Mouse (Mus musculus) embryonic facial prominence, embryonic 14.5 days (tissue): Measurements from ENCODE around the gene Maats1. TPM values are rescaled to one million over a fixed set of nuclear protein-coding genes. Genes with fewer than 3 reads are reported as not detected.

Source experiments
- ATAC-seq: fragments of 200-750 bp; cut with Nextera tagmentation; 2 replicates; pipeline ENCODE4 v1.8.0; 2017; ENCODE audit warnings: low read depth, moderate number of reproducible peaks, moderate TSS enrichment
- DNase-seq: peaks from one replicate; pipeline ENCODE4 v3.0.0-alpha.2; 2015; ENCODE audit warnings: low spot score
- H3K27ac ChIP-seq: fragments of 300-500 bp; sonication (generic); replicated peaks from 2 replicates; pipeline ENCODE4 v1.5.1; 2014; ENCODE audit warnings: low read depth, mild to moderate bottlenecking, low read length, moderate library complexity
- H3K27me3 ChIP-seq: fragments of 300-500 bp; sonication (generic); replicated peaks from 2 replicates; pipeline ENCODE4 v1.6.1; 2014; ENCODE audit warnings: low read length; ENCODE audit not compliant: control insufficient read depth, insufficient read depth
- H3K36me3 ChIP-seq: fragments of 300-500 bp; sonication (generic); 2 replicates; pipeline ENCODE4 v1.6.1; 2014; ENCODE audit warnings: low read length, mixed read lengths; ENCODE audit not compliant: control insufficient read depth, insufficient read depth
- H3K4me1 ChIP-seq: fragments of 300-500 bp; sonication (generic); 2 replicates; pipeline ENCODE4 v1.6.1; 2014; ENCODE audit warnings: antibody characterized with exemption, low read length; ENCODE audit not compliant: control insufficient read depth, insufficient read depth
- H3K4me2 ChIP-seq: fragments of 300-500 bp; sonication (generic); 2 replicates; pipeline ENCODE4 v1.6.1; 2014; ENCODE audit warnings: low read depth, mild to moderate bottlenecking, low read length, moderate library complexity, mixed read lengths
- H3K4me3 ChIP-seq: fragments of 300-500 bp; sonication (generic); 2 replicates; pipeline ENCODE4 v1.5.1; 2014; ENCODE audit warnings: low read depth, mild to moderate bottlenecking, low read length
- H3K9ac ChIP-seq: fragments of 300-500 bp; sonication (generic); 2 replicates; pipeline ENCODE4 v1.6.1; 2014; ENCODE audit warnings: low read depth, mild to moderate bottlenecking, low read length, moderate library complexity, mixed read lengths
- H3K9me3 ChIP-seq: fragments of 300-500 bp; sonication (generic); 2 replicates; pipeline ENCODE4 v1.6.1; 2016; ENCODE audit warnings: low read length; ENCODE audit not compliant: control insufficient read depth
- WGBS: fragments of 180-500 bp; shearing (Covaris S2); extraction: QIAGEN DNeasy Blood & Tissue Kit; methylation state at CpG from one replicate; pipeline ENCODE4 v1.1.7; 2014; 5-methylcytosine and 5-hydroxymethylcytosine counted together
- polyA plus RNA-seq: library from polyadenylated mRNA; unstranded; fragments of >200 nt; fragmentation: Nextera tagmentation; extraction: Ambion mirVana; gene quantifications from 2 replicates; pipeline ENCODE4 v1.2.1, GENCODE M21; 2014

Maats1 gene
- polyA plus RNA-seq, 1 experiment from 2014 or later, result 1.8 TPM

DNA sequence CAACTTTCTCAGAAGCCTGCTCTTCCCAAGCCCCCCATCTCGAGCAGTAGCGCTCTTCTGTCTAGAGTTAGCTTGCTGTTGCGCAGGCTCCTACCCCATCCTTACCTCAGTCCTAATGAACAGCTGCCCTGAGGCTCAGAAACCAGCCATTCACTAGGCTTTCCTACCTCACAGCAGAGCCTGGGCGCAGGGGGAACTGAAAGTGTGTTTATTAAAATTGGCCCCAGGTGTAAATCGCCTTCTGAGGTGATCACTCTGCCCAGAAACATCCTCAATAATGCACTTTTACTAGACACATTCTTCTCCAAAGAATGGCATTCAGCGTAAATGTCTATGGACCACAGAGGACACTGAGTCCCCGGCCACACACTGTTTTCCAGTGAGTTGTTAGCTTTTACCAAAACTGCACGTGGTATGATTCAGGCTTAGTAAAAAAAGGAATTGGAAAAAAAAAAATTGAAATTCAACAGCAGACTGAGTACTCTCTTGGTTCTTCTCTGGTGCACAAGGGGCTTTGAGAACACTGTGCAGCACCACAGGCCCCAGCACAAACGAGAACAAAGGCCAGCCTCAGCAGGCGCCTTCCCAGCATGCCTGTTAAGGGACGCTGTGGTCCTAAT lies 15.1 kb downstream of the Maats1 start:
- ATAC-seq (no peak), DNase-seq (no peak)
- Histone ChIP-seq H3K27ac (no peak overlapping the region), H3K9ac (no peak overlapping the region), H3K4me3 (no peak overlapping the region), H3K27me3 (no peaks in the 10 kb centered on the region), H3K36me3 (no peaks in the 10 kb centered on the region), H3K4me1 (no peaks in the 10 kb centered on the region), H3K4me2 (no peak overlapping the region), H3K9me3 (no peaks in the 10 kb centered on the region)
- WGBS, result 89% methylated on average over 11 of the region's 11 CpGs

DNA sequence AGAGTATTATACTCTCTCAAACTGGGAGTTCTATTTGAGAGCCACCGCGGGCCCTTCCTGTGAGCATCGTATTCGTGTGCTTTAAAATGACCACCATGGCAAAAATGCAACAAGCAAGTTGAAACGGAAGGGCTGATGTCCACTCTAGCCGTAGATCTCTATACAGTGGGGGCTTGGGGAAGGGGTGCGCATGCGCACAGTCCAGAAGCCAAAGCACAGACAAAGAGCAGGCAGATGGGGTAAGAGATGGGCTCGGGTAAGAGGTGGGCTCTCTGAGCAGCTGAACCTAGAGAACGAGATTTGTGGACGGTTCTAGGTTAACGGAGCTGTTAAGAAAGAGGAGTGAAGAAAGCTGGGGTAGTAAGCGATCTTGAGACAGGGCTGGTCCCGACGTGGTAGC lies 17.6 kb downstream of the Maats1 start:
- ATAC-seq (no peak), DNase-seq (no peak)
- WGBS, result 89% methylated on average over 15 of the region's 15 CpGs
- no peak overlapping the region for H3K4me3 ChIP-seq
- H3K27ac ChIP-seq, result no peak overlapping the region
- no peak overlapping the region for H3K9ac ChIP-seq
- no peaks in the 10 kb centered on the region for H3K27me3 ChIP-seq
- no peaks in the 10 kb centered on the region for H3K9me3 ChIP-seq
- no peak overlapping the region for H3K4me2 ChIP-seq
- H3K4me1 ChIP-seq, result 0 out of 2 replicates have a peak, but pooled peaks cover 4% of the 10 kb centered on the region
- H3K36me3 ChIP-seq, result no peaks in the 10 kb centered on the region

DNA sequence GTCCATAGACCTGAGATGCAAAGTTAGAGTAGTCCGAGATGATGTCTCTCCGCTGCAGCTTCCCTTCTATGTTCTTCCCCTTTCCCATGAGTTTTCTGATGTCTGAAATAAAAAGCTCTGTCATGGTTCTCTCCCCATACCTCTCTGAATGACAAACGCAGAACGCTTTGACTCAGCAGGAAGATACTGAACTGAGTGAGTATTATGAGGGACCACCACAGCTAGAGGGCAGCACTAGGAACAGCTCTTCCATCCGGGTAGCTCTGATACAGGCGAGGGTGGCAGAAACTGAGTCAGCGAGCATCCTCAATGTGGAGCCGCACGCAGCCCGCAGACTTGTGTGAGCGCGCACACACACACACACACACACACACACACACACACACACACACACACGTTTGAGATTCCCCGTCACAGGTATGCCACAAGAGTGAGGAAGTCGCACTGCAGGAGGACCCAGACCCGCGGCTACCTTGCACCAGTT lies 20.4 kb downstream of the Maats1 start:
- peak overlapping the region; percentile 20 for H3K4me3 ChIP-seq
- peak overlapping the region; percentile 45 for H3K4me2 ChIP-seq
- no peaks in the 10 kb centered on the region for H3K9me3 ChIP-seq
- no peak overlapping the region for H3K9ac ChIP-seq
- no peak overlapping the region for H3K27ac ChIP-seq
- 24% methylated on average over 17 of the region's 17 CpGs for WGBS
- 0 out of 2 replicates have a peak, but pooled peaks cover 4% of the 10 kb centered on the region for H3K4me1 ChIP-seq
- no peaks in the 10 kb centered on the region for H3K36me3 ChIP-seq
- ATAC-seq (peak; percentile 60; the same call in 1 of the 2 replicates), DNase-seq (peak; percentile 52)
- no peaks in the 10 kb centered on the region for H3K27me3 ChIP-seq

DNA sequence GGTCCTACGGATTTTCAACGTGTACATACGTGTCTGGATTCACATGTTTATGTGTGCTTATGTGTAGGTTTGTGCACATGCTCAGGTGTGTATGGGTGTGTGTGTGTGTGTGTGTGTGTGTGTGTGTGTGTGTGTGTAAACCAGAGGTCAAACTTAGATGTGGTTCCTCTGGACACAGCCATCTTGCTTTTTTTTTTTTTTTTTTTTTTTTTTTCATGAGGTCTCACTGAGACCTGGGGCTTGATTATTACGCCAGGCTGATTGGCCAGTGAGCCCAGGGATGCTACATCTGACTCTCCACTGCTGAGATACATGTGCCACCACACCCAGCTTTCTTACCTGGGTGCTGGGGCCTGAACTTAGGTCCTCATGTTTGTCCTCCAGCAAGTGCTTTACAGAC lies 22.9 kb downstream of the Maats1 start:
- no peak for DNase-seq
- ATAC-seq, result no peak
- WGBS, result 86% methylated on average over 4 of the region's 4 CpGs

DNA sequence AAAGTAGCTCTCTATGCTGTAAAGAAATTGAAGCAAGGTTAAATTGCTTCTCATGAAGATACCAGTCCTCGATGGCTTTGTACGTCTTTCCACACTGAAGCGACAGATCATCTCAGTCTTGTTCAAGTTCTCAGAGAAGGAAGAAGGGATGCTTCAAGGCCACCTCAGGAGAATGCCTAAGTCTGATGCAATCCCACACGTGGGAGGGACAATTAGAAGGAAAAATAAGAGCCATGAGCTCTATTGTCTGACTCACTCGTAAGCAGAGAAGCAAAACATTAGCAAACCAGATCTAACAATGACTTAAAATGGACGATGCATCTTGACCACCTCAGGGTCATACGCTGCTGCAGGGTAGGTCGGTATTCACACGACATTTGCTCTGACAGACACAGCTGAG lies 23.5 kb downstream of the Maats1 start:
- DNase-seq, result no peak
- 77% methylated on average over 9 of the region's 9 CpGs for WGBS

More for the DNA sequence above, 22.9 kb downstream of the Maats1 start:
- no peak overlapping the region for H3K27ac ChIP-seq
- H3K9me3 ChIP-seq, result no peaks in the 10 kb centered on the region
- H3K27me3 ChIP-seq, result no peaks in the 10 kb centered on the region
- H3K36me3 ChIP-seq, result no peaks in the 10 kb centered on the region
- H3K4me3 ChIP-seq, result no peak overlapping the region
- 0 out of 2 replicates have a peak, but pooled peaks cover 4% of the 10 kb centered on the region for H3K4me1 ChIP-seq
- no peak overlapping the region for H3K4me2 ChIP-seq
- no peak overlapping the region for H3K9ac ChIP-seq

DNA sequence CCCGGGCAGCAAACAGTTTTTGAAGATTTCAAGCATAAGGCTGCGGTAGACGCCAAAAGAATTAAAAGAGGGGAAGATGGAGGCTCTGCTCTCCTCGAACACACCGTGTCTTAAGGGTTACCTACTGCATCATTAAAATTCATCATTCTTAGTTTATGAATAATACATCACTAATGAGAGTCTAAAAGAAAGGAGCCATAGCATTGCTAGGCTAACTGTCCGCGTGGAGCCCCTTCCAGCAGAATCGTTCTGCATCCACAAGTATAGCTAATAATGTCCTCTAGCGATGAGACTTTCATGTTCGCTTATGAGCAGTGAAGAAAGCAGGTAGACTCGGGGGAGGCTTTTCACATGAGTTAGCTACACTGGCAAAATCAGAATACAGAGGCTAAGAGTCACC lies 33.7 kb downstream of the Maats1 start:
- H3K4me1 ChIP-seq, result peaks cover 7% of the 10 kb centered on the region; the same call in 1 of the 2 replicates
- no peak overlapping the region for H3K4me2 ChIP-seq
- H3K27ac ChIP-seq, result no peak overlapping the region
- DNase-seq, result no peak
- no peak overlapping the region for H3K4me3 ChIP-seq
- 79% methylated on average over 11 of the region's 11 CpGs for WGBS
- H3K9ac ChIP-seq, result no peak overlapping the region
- no peaks in the 10 kb centered on the region for H3K36me3 ChIP-seq
- ATAC-seq, result no peak
- H3K9me3 ChIP-seq, result no peaks in the 10 kb centered on the region
- no peaks in the 10 kb centered on the region for H3K27me3 ChIP-seq

More for the DNA sequence above, 23.5 kb downstream of the Maats1 start:
- H3K27me3 ChIP-seq, result no peaks in the 10 kb centered on the region
- H3K4me3 ChIP-seq, result no peak overlapping the region
- 0 out of 2 replicates have a peak, but pooled peaks cover 4% of the 10 kb centered on the region for H3K4me1 ChIP-seq
- H3K9ac ChIP-seq, result no peak overlapping the region
- ATAC-seq, result no peak
- no peak overlapping the region for H3K27ac ChIP-seq
- no peaks in the 10 kb centered on the region for H3K9me3 ChIP-seq
- H3K4me2 ChIP-seq, result no peak overlapping the region
- no peaks in the 10 kb centered on the region for H3K36me3 ChIP-seq

DNA sequence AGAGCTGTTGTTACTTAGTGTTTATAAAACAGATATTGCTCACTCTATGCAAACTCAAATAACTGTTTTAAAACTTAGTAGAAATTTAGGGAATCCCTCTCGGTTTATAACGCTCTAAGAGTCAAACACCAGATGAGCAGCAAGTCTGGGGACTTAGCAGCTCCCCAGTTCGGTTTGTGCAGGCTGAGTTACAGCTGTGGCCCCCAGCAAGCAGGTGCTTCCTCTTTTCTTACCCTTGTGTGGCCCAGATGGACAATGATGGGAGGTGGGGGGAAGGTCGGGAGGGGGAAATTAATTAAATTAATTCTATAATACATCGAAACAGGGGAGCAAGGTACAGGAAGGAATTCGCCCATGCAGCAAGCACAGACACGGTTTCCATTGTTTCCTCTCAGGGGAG lies 34.3 kb downstream of the Maats1 start:
- Histone ChIP-seq H3K27ac (no peak overlapping the region), H3K27me3 (no peaks in the 10 kb centered on the region), H3K36me3 (no peaks in the 10 kb centered on the region), H3K9me3 (no peaks in the 10 kb centered on the region), H3K9ac (no peak overlapping the region), H3K4me1 (peaks cover 7% of the 10 kb centered on the region; the same call in 1 of the 2 replicates), H3K4me2 (no peak overlapping the region), H3K4me3 (no peak overlapping the region)
- 44% methylated on average over 7 of the region's 7 CpGs for WGBS
- peak; percentile 22; the same call in 1 of the 2 replicates for ATAC-seq
- no peak for DNase-seq

DNA sequence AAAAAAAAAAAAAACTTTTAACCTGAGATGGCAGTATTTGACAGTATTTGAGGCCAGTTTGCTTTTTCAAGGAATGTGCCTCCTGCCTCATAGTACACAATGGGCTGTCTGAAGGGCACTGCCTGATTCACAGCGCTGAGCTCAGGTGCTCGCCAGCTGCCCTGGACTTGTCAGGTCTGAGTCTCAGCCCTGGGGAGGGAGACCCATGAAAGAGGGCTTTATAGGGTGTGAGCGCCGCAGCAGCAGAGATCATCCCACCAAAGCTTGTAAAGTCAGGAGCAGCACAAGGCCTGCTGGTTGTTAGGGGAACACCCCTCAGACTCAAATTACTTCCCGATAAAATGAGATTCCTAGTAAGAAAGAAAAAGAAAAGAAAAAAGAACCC lies 34.7 kb downstream of the Maats1 start:
- peaks cover 8% of the 10 kb centered on the region; the same call in 1 of the 2 replicates for H3K4me1 ChIP-seq
- no peak overlapping the region for H3K27ac ChIP-seq
- H3K9ac ChIP-seq, result no peak overlapping the region
- DNase-seq, result no peak
- peak; percentile 18; the same call in 1 of the 2 replicates for ATAC-seq
- H3K4me2 ChIP-seq, result no peak overlapping the region
- H3K9me3 ChIP-seq, result no peaks in the 10 kb centered on the region
- 22% methylated on average over 5 of the region's 5 CpGs for WGBS
- H3K27me3 ChIP-seq, result no peaks in the 10 kb centered on the region
- H3K36me3 ChIP-seq, result no peaks in the 10 kb centered on the region
- no peak overlapping the region for H3K4me3 ChIP-seq
